Mouse (Mus musculus) layer of hippocampus, adult 9-10 months (tissue): ENCODE measurements around the gene Ddx41.
A peak's percentile ranks its signal among the peaks of the same experiment; 100 is the strongest.

Experiments used
- DNase-seq: peaks from one replicate; pipeline ENCODE4 v3.0.0; 2022; ENCODE audit warnings: low spot score

Gene Ddx41

DNA sequence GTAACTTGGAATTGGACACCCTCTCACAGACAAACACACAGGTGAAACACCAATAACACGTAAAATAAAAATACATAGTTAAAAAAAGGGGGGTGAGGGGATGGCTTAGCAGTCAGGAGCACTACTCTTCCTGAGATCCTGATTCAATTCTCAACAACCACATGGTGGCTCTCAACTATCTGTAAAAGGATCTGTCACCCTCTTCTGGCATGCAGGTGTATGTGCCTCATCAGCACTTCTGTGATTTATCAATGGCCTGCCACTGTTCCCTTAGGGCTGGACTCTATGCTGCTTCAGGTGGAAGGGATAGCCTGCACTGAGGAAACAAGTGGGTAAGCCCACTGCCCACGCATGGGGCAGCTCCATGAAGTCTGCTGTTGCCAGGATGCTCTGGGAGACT lies 4.5 kb upstream of the Ddx41 start:
- no peak for DNase-seq

DNA sequence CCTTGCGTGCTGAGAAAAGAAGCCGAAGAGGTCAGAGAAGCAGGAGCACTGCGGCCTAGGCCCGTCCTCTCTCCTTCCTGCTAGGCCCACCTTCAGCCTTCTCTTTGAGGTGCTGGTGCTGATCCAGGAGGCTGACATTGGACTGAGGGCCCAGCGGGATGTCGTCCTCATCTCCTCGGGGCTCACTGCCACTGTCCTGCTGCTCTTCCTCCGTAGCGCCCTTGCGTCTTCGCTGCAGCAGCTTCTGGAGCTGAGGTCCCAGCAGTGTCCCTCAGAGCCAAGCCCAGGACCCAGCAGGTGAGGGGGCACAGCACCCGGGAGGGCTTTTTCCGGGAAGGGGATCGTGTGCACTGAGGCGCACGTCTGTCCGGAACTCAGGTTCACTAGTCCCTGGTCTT lies 663 bp downstream of the Ddx41 start:
- DNase-seq = no peak

DNA sequence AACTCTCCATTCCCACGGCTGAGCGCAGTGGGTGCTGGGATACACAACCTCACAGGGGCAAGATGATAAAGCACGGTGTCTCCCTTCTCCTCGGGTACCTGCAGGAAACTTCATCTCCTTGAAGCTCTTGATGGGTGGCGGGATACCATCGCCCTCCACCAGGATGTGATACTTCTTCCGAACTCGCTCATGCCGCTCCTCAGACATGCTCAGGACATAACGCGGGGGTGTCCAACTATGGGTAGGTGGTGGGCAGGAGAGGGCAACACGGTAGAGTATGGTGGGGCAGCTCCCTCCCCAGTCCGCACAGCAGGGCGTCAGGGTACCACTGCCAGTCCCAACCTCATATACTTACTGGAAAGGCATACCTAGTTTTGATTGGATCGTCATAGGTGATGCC lies 1.3 kb downstream of the Ddx41 start:
- DNase-seq = no peak

DNA sequence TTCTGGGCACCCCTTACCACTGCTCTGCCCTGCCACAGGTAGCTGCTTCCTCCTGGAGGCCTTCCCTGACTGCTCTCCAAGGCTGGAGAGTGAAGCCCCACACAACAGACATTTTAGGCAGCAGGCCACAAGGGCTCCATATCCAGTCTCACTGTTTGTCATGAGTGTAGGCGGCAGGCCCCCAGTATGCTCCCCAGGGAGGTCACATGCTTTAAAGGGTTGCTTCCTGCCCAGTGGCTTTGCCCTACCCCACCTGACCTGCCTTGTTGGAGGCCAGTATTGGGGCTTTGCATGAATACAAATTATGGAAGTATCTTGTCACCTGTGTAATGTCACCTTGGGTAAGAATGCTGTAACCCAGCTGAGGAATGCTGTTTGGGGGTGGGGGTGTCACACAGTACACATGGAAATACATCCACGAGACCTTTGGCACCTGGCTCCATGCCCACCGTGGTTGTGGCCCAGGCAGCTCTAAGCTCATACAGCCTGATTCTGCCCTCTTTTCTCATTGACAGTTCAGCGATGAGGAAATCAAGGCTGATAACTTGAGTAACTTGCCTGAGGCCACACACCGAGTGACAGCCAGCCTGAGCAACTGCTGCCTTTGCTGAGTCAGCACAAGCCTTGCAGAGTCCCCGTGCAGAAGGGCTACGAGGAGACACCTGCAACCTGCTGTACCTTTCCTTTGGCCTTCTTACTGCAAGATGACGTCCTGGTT lies 7.1 kb downstream of the Ddx41 start, which contains the start of gene Dok3:
Dok3 (minus strand) TSS at position 99 of the 718 bp plus-strand sequence.
- DNase-seq = no peak

DNA sequence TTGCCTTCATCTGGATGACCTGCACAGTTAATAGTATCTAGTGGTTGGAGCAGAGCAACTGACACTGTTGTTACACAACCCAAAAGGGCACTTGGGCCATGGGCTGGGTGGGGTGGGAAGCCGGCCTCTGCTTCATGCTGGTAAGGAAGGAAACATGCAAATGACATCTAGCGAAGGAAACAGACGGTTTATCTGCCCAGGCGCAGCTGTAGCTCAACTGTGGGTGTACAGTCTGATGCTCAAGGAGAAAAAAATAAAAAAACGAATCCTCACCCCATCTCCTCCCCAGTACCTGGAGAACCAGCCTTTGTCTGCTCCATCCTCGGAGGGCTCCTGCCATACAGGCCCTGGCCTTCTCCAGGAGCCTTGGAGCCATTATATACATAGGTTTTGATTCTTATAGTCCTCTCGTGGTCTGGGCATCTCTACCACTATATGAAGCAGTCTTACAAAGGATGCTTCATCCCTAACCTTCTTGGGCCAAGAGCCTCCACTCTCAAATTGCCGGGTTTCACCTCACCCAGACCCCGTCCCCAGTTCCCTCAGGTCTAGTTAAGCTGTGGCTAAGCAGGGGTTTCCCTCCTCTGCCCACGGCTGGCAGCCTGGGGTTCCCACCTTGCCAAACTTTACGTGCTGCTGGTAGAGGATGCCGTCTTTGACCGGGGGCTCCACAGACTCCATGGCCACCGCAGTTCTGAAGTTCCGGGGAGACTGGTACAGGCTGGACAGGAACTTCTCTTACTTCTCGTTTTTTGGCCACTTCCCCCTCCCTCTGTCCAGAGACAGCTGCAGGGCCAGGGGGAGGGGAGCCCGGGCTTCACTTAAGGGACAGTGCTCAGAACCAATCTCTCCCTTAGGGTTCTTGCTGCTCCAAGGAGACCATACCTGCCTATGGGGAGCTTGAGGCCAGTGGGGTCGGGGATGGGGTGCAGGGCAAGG lies 8.4 kb downstream of the Ddx41 start:
- no peak for DNase-seq

DNA sequence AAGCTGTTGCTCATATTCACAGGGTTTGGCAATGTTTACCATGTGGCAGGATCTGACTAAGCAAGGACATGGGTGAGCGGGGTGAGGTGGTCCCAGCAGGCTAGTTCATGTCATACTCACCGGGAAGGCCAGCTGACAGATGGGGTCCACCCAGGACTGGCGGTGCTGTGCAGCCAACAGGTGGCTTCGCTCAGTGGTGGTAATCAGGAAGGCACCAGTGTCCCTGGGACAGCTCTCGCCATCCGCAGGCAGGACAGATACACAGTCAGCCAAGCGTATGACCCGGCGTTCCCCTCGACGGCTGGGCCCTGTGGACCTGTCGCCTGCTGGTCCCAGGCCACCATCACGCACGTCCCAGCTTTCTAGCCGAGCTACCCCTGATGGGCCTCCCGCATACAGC lies 9.2 kb downstream of the Ddx41 start:
- DNase-seq = no peak

DNA sequence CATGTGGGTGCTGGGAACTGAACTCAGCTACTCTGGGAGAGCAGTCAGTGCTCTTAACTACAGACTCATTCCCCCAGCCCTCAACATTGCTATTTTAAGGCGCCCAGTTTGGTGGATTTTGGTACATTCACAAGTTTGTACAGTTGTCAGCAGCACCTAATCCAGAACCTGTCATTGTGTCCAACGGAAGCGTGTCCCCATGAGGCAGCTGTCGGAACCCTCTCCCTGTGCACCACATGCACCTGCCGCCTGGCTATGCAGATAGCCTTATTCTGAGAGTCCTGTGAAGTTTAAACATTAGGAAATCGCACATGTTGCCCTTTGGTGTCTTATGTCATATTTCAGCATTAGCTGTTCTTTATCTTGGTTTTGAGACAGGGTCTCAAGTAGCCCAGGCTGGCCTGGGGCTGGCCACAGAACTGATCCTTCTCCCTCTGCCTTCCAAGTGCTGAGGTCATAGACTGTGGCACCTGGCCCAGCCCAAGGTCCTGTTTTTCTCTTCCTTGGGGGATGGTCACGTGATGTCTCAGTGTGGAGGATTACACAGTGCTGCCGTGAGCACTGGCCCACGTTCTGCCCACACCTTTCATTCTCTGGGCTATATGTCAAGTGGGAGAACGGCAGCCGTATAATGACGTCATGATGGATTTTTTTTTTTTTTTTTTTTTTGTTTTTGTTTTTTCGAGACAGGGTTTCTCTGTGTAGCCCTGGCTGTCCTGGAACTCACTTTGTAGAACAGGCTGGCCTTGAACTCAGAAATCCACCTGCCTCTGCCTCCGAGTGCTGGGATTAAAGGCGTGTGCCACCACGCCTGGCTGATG lies 10.5 kb downstream of the Ddx41 start:
- DNase-seq = no peak

DNA sequence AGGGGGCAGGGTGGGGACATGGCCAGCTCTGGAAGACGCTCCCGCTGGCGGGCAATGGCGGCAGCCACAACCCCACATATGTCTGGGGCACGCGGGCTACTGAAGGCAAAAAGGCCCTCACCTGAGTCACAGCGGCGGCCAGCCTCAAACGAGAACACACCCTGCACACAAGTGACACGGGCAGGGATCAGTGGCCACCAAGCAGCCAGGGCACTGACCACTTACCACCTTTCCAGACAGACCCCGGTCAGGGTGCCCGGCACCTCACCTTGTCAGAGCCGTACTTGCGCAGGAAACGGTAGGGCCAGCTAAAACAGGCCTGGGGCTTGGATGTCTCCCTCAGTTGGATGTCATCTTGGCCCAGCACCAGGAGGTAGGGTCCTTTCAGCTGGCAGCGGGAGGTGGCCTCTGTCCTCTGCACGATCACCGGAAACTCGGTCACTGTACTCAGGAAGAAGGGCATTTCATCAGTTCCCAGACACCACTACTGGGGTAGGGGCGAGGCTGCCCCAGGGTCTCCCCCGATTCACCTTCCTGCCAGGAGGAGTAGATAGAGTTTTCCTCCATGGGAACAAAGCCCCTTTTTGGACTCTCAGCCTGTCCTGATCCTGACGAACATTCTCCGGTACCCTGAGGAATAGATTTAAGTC lies 12.4 kb downstream of the Ddx41 start:
- DNase-seq = no peak

DNA sequence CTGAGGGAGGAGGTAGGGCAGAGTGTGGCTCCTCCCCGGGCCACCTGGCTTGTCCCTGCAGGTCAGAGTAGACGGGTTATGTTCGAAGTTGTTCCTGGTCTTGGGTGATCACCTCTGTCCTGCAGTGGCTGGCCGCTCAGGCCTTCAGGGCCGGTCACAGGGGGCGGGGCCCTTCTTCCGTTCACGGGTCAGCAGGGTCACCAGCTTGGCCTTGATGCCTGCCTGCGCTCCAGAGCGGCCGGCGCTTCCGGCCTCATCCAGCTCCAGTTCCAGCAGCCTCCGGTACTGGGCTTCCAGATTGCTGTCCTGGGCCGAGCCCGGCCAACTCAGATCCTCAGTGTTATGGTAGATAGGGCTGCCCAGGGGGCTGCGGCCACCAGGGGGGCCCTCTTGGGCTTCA lies 13.2 kb downstream of the Ddx41 start:
- DNase-seq = no peak

DNA sequence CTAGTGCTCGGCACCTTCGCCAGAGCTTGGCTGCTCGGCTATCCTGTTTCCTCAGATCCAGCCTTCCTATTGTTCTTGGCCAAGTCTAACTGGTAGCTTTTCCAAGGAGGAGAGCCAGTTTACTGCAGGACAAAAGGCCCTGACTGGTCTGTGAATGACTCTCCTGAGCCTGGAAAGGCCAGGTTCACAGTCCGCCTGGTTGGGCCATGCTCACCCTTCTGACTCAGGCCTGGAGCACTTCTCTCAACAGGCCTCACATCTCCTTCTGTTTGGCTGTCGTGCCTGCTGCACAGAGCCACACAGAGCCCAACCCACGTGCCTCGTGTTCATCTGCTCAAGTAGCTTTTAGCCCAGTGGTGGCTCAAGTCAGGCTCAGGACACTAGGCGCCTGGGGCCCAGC lies 13.7 kb downstream of the Ddx41 start:
- no peak for DNase-seq

DNA sequence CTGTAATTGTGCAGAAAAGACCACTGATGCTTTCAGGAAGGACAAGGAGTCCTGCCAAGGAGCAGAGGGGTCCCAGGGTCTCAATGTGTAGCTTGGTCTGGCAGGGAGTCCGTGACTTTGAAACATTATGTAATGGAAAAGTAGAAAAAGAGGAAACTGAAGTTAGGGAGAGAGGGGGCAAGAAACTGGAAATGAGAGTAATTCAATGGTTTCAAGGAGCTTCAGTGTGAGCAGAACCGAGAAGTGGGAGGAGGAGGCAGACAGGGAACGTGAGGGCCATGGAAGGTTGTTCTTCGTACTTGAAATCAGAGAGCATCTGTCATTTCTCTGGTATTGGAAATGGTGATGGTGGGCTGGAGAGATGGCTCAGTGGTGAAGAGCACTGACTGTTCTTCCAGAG lies 16.9 kb downstream of the Ddx41 start:
- no peak for DNase-seq

DNA sequence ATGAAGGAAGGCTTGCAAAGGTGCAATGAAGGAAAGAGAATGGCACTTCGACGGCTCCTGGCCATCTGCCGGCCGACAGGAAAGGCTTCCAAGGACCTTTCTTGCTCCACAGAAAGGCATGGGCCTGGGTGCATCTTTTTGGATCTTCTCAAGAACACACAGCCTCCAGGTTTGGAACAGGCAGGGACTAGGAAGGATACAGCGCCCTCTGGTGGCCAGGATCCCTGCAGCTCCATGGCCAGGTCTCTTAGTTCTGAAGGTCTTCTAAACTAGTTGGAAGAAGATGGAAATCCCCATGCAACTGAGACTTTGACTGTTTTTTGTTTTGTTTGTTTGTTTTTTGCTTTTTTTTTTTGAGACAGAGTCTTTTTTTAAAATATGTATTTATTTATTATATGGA lies 19.5 kb downstream of the Ddx41 start:
- DNase-seq = peak; percentile 86

DNA sequence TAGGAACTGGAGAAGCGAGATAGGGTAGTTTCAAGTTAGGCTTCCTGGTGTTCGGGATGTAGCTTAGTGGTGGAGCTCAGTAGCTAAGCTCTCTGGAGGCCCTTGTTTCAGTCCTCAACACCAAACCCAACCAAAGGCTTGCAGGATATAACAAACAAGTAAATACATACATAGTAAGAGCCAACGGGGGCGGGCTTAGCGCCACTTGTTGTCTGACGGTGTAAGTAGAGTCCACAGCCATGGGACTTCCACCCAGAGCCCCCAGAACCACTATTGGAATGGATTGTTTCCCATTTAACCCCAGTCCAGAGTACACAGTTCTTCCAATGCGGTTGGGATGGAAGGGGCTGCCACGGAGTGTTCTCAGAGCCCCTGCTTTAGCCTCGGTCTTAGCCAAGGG lies 22.6 kb downstream of the Ddx41 start:
- DNase-seq = no peak

DNA sequence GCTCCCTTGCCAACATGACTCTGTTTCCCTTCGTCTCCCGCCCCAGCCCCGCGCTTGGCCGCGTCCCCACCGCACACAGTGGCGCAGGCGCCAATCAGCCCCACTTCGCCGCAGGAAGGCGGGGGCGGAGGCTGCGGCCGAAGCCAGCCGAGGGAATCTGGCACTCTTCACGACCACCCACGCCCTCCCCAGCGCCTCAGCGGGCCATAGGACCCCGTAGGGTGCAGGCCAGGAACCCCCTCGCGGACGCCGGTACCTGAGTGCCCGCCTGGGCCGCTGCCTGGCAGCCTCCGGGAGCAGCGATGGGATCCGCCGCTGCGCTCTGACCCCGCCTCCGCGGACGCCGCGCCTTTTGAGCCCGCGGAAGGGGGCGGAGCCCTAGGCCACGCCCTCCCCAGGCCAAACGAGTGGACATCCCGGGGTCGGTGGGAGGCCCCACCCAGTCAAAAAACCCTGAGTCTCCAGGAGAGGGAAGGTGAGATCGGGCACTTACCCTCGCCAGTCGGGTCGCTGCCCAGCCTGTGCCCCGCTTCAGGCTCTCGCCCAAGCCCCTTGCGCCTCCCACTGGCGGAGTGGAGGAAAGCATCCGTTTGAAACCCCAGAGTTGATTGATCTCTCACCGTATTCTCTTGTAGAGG lies 23.2 kb downstream of the Ddx41 start, which contains the start of gene Pdlim7:
Pdlim7 (minus strand) TSS at position 566 of the 638 bp plus-strand sequence.
- DNase-seq = no peak

DNA sequence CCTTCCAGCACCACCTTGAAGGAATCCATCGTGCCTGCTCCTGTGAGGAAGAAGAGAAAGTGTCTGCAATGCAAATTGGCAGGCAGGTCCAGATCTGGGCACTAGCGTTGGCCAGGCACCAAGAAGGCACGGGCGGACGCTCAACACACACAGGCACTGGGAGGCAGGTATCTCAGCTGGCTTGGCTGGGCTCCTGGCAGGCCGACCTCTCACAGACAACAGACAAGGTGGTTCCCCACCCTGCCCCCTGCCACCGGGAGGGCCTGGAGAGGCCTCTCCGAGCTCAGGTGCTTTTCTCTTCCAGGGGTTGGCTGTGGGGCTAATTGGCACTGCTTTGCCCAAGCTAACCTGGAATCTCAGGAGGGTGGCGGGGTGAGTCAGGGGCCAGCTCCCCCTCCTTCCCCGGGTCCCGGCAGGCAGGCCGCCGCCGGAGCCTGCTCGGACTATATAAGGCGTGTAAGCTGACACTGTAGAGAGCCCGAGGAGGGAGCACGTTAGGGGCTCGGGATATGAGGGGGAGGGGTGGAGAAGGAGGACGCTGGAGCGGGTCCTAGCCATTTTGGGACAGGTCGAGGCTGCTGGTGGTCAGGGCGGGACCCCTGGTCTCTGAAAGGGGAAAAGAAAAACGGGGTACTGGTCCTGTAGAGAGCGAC lies 24.0 kb downstream of the Ddx41 start:
- DNase-seq = no peak

DNA sequence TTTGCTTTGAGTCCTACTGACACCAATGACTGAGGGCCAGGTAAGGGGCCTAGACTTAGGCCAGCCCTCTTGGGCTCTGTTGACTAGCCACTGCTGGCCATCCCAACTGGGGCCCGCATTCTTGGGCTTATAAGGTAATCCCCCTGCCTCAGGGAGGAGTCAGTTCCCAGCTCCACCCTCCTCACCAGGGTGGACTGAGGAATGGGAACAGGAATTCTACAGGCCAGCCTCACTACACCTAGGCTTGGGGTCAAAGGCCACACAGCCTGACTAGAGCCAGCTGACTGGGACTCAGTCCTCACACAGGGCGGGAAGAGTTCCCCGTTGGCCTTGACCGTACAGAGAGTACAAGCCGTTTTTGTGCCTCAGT lies 25.0 kb downstream of the Ddx41 start:
- DNase-seq = no peak

DNA sequence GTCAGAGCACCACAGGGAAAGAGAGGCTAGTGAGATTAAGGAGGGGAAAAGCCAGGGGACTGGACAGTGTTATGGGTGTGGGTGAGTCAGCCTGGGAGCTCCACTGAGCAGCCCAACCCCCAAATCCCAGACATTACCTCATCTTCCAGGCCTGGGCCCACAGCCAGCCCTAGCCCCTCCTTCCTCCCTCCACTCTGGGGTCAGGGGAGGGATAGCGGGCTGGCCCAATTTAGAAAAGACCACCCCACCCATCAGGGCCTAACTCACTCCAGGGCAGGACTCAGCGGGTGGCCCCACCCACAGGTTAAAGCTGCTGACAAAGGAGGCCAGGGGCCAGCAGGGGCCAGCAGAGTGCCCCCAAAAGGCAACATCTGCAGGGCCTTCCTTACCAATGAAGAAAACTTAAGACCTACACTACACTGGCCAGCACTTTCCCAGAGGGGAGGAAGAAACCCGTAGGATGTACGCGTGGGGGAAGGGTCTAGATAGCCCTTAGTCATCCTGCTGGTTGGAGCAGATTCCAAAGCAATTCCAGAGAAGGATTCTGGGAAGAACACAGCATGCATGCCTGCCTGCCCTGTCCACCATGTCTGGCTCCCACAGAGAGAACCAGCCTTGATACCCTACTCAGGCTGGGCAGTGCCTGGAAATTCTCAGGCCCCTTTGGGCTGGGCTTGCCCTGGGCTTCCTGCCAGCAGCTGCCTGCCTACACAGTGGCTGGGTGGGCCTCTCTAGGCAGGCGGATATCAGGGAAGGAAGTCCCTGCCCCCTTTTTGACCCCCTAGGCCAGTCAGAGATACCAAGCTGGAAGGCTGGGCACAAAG lies 25.6 kb downstream of the Ddx41 start:
- DNase-seq = no peak

DNA sequence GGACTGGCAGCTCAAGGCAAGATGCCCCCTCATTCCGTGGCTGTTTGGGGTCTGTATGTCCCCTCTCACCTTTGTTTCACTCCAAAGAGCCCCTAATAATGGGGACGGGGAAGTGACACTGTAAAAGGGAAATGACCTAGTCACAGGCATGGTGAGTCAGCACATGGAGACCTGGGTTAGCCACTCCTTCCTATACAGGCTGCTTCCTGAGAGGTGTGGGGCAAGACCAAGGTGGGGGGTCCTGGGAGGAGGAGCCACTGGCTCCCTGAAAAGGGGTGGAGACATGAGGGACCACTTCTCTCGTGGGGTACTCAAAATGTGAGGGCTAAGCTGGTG lies 26.2 kb downstream of the Ddx41 start:
- no peak for DNase-seq

DNA sequence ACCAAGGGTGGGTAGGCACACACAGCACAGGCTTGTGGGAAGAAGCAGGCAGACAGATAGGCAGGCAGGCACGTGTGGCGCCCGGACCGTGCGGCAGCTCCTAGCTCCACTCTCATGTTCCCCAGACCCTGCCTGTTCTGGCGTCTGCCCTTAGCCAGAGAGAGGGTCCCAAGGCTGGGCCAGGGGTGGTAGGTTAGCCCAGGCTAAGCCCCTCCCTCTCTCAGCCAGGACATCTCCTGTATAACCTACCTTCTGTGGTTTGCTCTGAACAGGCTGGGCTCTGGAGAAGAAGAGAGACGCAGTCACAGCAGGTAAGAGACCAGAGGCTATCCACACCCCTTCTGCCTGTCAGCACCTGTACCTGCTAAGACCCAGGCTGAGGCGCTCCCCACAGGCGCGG lies 27.9 kb downstream of the Ddx41 start:
- DNase-seq = no peak

DNA sequence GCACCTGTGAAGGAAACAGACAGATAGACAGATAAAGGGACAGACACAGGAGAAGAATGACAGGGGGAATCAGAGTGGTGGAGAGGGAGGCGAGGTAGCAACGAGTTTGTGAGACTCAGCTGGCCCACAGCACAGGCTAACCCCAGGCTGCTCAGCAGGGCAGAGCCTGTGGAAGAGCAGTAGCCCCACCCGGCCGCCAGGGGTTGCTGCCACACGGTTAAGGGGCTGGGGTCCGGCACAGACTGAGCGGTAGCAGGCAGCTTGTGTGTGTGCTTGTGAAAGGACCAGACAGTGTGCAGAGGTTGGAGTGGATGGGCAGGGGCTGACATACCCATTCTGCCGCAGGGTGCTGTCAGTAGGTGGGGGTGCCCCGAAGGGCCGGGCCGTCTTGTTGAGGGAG lies 28.6 kb downstream of the Ddx41 start:
- no peak for DNase-seq
